Mouse (Mus musculus): ENCODE measurements at regions not wholly inside any gene's neighbourhood (a gene's known extent, or its start where the extent isn't known, plus 50 kb on each side); places are given as distances from the start of the nearest gene placed in this dataset.

DNA sequence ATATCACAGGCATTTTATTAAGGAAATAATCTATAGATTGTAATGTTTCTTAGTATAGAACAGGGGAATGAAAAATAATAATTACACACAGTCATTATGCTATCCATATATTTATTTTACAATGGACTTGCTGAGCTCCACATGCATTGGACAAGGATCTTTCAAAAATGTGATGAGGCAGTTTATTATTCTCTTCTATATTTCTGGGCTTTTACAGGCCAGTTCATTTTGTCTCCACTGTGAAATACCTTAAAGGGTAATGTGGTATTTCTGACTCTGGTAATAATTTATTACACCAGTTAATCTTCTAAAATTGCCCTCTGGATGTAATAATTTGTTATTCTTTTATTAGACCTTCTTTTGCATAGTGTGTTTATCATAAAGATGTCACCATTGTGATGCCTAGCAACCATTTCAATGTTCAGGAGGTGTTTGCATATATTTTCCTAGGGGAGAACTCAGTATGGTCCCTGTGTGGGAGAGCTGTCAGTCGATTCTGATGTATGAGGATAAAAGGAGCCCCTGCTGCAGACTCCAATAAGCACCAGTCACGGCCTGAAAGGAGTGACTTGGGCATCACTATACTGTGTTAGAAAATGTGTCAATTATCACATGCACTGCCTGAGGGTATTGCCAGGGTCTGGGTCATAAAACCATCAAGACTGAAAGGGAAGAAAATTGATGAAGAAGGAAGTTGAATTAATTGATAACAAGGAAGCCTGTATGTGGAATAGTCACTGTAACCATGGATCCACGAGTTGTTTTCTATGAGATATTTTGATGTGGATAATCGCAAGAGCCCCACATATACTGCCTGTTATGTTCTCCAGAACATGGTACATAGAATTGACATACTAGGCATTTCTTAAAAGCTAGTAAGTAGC lies 239.0 kb upstream of the 1700008P02Rik start:
- TF ChIP-seq MAX (IDR thresholded peaks at IDR 0.05; ENCODE audit: low read length) (no peak), CTCF (IDR thresholded peaks at IDR 0.05 in 2 of 3, conservative IDR thresholded peaks at IDR 0.05 in 1 of 3; ENCODE audit: control insufficient read depth in 1 of 3, insufficient read depth in 1 of 3, low read depth in 2 of 3, low read length in 3 of 3, poor library complexity in 1 of 3, severe bottlenecking in 1 of 3) (no peak), POLR2A (IDR thresholded peaks at IDR 0.05; ENCODE audit: control insufficient read depth in 1 of 2, insufficient read depth in 1 of 2, low read depth in 1 of 2, low read length in 2 of 2, poor library complexity in 1 of 2) (no peak), NRF1 (IDR thresholded peaks at IDR 0.05; ENCODE audit: insufficient read depth, low read depth, low read length, poor library complexity, severe bottlenecking) (no peak), USF2 (IDR thresholded peaks at IDR 0.05; ENCODE audit: borderline replicate concordance in 1 of 2, insufficient read depth in 1 of 2, low read depth in 1 of 2, low read length in 2 of 2) (no peak), JUND (IDR thresholded peaks at IDR 0.05; ENCODE audit: low read depth, low read length) (no peak), EP300 (IDR thresholded peaks at IDR 0.05; ENCODE audit: low read depth in 1 of 2, low read length in 2 of 2) (no peak), RAD21 (IDR thresholded peaks at IDR 0.05; ENCODE audit: low read depth, low read length) (no peak), GATA1 (IDR thresholded peaks at IDR 0.05; ENCODE audit: low read depth, low read length) (no peak), MYC (IDR thresholded peaks at IDR 0.05; ENCODE audit: low read depth, low read length) (no peak)

All from MEL (cell line).